Mouse (Mus musculus) MEL (cell line): ENCODE measurements at regions not wholly inside any gene's neighbourhood (a gene's known extent, or its start where the extent isn't known, plus 50 kb on each side); places are given as distances from the start of the nearest gene placed in this dataset.

Experiments used
- DNase-seq: peaks from one replicate; pipeline ENCODE4 v3.0.0; 2011; ENCODE audit warnings: low read depth, low spot score
- H3K27ac ChIP-seq: 2 replicates; pipeline ENCODE4 v1.5.1; 2012; ENCODE audit warnings: low read depth, mild to moderate bottlenecking, control low read depth, low read length, moderate library complexity; ENCODE audit not compliant: control insufficient read depth
- H3K27me3 ChIP-seq, 2 experiments: fragments of 150-350 bp in 1 of 2; sonication (generic) in 1 of 2; 2 replicates each; pipeline ENCODE4 v1.6.1; 2012; ENCODE audit warnings: low read length in 2 of 2, mild to moderate bottlenecking in 2 of 2, improper control_type of control experiment in 1 of 2, moderate library complexity in 1 of 2; ENCODE audit not compliant: insufficient read depth in 2 of 2, control insufficient read depth in 1 of 2
- H3K36me3 ChIP-seq, 2 experiments: 2 replicates each; pipeline ENCODE4 v1.6.1; 2012 to 2014; ENCODE audit warnings: low read length in 2 of 2, improper control_type of control experiment in 1 of 2, inconsistent platforms in 1 of 2, mild to moderate bottlenecking in 1 of 2; ENCODE audit not compliant: insufficient read depth in 2 of 2, control insufficient read depth in 1 of 2
- H3K4me1 ChIP-seq, 2 experiments: fragments of 150-350 bp in 1 of 2; sonication (generic) in 1 of 2; 2 replicates each; pipeline ENCODE4 v1.6.1; 2012; ENCODE audit warnings: low read length in 2 of 2, improper control_type of control experiment in 1 of 2, mild to moderate bottlenecking in 1 of 2; ENCODE audit not compliant: insufficient read depth in 2 of 2, control insufficient read depth in 1 of 2
- H3K4me3 ChIP-seq, 2 experiments: fragments of 150-350 bp in 1 of 2; sonication (generic) in 1 of 2; 2 replicates each; pipeline ENCODE4 v1.5.1; 2012; ENCODE audit warnings: low read depth in 2 of 2, low read length in 2 of 2, mild to moderate bottlenecking in 2 of 2, moderate library complexity in 2 of 2, control low read depth in 1 of 2, improper control_type of control experiment in 1 of 2; ENCODE audit not compliant: control insufficient read depth in 1 of 2, insufficient read depth in 1 of 2
- H3K79me2 ChIP-seq: 2 replicates; pipeline ENCODE4 v1.6.1; 2012; ENCODE audit warnings: mild to moderate bottlenecking, low read length, moderate library complexity; ENCODE audit not compliant: control insufficient read depth, poor library complexity, insufficient read depth
- H3K9ac ChIP-seq: 2 replicates; pipeline ENCODE4 v1.6.1; 2012; ENCODE audit warnings: low read depth, mild to moderate bottlenecking, control low read depth, low read length, moderate library complexity; ENCODE audit not compliant: control insufficient read depth, poor library complexity, severe bottlenecking
- H3K9me3 ChIP-seq: fragments of 150-350 bp; sonication (generic); replicated peaks from 2 replicates; pipeline ENCODE4 v1.6.1; 2012; ENCODE audit warnings: mild to moderate bottlenecking, low read length, improper control_type of control experiment, moderate library complexity; ENCODE audit not compliant: insufficient read depth
- BHLHE40 ChIP-seq: IDR thresholded peaks from 2 replicates; pipeline ENCODE4 v1.6.1; 2012; ENCODE audit warnings: low read depth, mild to moderate bottlenecking, inconsistent platforms, low read length, improper control_type of control experiment, borderline replicate concordance
- CTCF ChIP-seq, 3 experiments: IDR thresholded peaks in 2 of 3; conservative IDR thresholded peaks in 1 of 3; 2 replicates each; pipeline ENCODE4 v1.5.1; 2011 to 2012; ENCODE audit warnings: low read length in 3 of 3, low read depth in 2 of 3, mild to moderate bottlenecking in 2 of 3, improper control_type of control experiment in 1 of 3, inconsistent platforms in 1 of 3, mixed read lengths in 1 of 3, moderate library complexity in 1 of 3; ENCODE audit not compliant: control insufficient read depth in 1 of 3, insufficient read depth in 1 of 3, poor library complexity in 1 of 3, severe bottlenecking in 1 of 3
- E2F4 ChIP-seq: IDR thresholded peaks from 2 replicates; pipeline ENCODE4 v1.6.1; 2011; ENCODE audit warnings: low read depth, low read length, improper control_type of control experiment, borderline replicate concordance
- ELF1 ChIP-seq: IDR thresholded peaks from 2 replicates; pipeline ENCODE4 v1.6.1; 2014; ENCODE audit warnings: low read depth, mild to moderate bottlenecking, inconsistent platforms, low read length, improper control_type of control experiment, moderate library complexity
- EP300 ChIP-seq, 2 experiments: IDR thresholded peaks; 2 replicates each; pipeline ENCODE4 v1.6.1; 2011; ENCODE audit warnings: improper control_type of control experiment in 2 of 2, low read length in 2 of 2, low read depth in 1 of 2, mild to moderate bottlenecking in 1 of 2
- GABPA ChIP-seq: IDR thresholded peaks from 2 replicates; pipeline ENCODE4 v1.6.1; 2012; ENCODE audit warnings: low read depth, mild to moderate bottlenecking, inconsistent platforms, low read length, improper control_type of control experiment, moderate library complexity
- GATA1 ChIP-seq: IDR thresholded peaks from 2 replicates; pipeline ENCODE4 v1.6.1; 2011; ENCODE audit warnings: low read depth, low read length, improper control_type of control experiment
- JUND ChIP-seq: IDR thresholded peaks from 2 replicates; pipeline ENCODE4 v1.6.1; 2011; ENCODE audit warnings: low read depth, mild to moderate bottlenecking, improper control_type of control experiment, low read length
- MAFK ChIP-seq: IDR thresholded peaks from 2 replicates; pipeline ENCODE4 v1.6.1; 2011; ENCODE audit warnings: low read depth, mild to moderate bottlenecking, low read length, improper control_type of control experiment, borderline replicate concordance
- MAX ChIP-seq: IDR thresholded peaks from 2 replicates; pipeline ENCODE4 v1.6.1; 2011; ENCODE audit warnings: low read length, improper control_type of control experiment
- MEF2A ChIP-seq: IDR thresholded peaks from 2 replicates; pipeline ENCODE4 v1.6.1; 2014; ENCODE audit warnings: low read depth, mild to moderate bottlenecking, inconsistent platforms, low read length, improper control_type of control experiment; ENCODE audit not compliant: poor library complexity, insufficient replicate concordance, severe bottlenecking; ENCODE audit errors: extremely low read depth
- MXI1 ChIP-seq: IDR thresholded peaks from 2 replicates; pipeline ENCODE4 v1.6.1; 2011; ENCODE audit warnings: mild to moderate bottlenecking, low read depth, low read length, improper control_type of control experiment
- MYB ChIP-seq: IDR thresholded peaks from 2 replicates; pipeline ENCODE4 v1.6.1; 2011; ENCODE audit warnings: mild to moderate bottlenecking, low read depth, low read length, improper control_type of control experiment
- MYC ChIP-seq: IDR thresholded peaks from 2 replicates; pipeline ENCODE4 v1.6.1; 2011; ENCODE audit warnings: low read depth, mild to moderate bottlenecking, low read length, improper control_type of control experiment, moderate library complexity
- NELFE ChIP-seq: IDR thresholded peaks from 2 replicates; pipeline ENCODE4 v1.6.1; 2011; ENCODE audit warnings: low read depth, low read length, improper control_type of control experiment
- NRF1 ChIP-seq: IDR thresholded peaks from 2 replicates; pipeline ENCODE4 v1.6.1; 2014; ENCODE audit warnings: low read depth, mild to moderate bottlenecking, inconsistent platforms, low read length, improper control_type of control experiment, moderate library complexity; ENCODE audit not compliant: poor library complexity, insufficient read depth, severe bottlenecking
- POLR2A ChIP-seq, 2 experiments: IDR thresholded peaks; 2 replicates each; pipeline ENCODE4 v1.6.1; 2011 to 2012; ENCODE audit warnings: low read length in 2 of 2, mild to moderate bottlenecking in 2 of 2, control low read depth in 1 of 2, improper control_type of control experiment in 1 of 2, low read depth in 1 of 2, moderate library complexity in 1 of 2; ENCODE audit not compliant: control insufficient read depth in 1 of 2, insufficient read depth in 1 of 2, poor library complexity in 1 of 2
- RAD21 ChIP-seq: IDR thresholded peaks from 2 replicates; pipeline ENCODE4 v1.6.1; 2011; ENCODE audit warnings: mild to moderate bottlenecking, low read depth, low read length, improper control_type of control experiment
- TAL1 ChIP-seq: IDR thresholded peaks from 2 replicates; pipeline ENCODE4 v1.6.1; 2012; ENCODE audit warnings: mild to moderate bottlenecking, inconsistent platforms, low read length, moderate library complexity, mixed read lengths
- TBP ChIP-seq: IDR thresholded peaks from 2 replicates; pipeline ENCODE4 v1.8.0; 2011; ENCODE audit warnings: low read depth, low read length, improper control_type of control experiment
- TCF12 ChIP-seq: IDR thresholded peaks from 2 replicates; pipeline ENCODE4 v1.6.1; 2014; ENCODE audit warnings: low read depth, mild to moderate bottlenecking, inconsistent platforms, low read length, improper control_type of control experiment, moderate library complexity
- UBTF ChIP-seq: IDR thresholded peaks from 2 replicates; pipeline ENCODE4 v1.6.1; 2012; ENCODE audit warnings: low read depth, mild to moderate bottlenecking, inconsistent platforms, low read length, improper control_type of control experiment, moderate library complexity, borderline replicate concordance; ENCODE audit not compliant: insufficient read depth
- USF1 ChIP-seq: IDR thresholded peaks from 2 replicates; pipeline ENCODE4 v1.6.1; 2014; ENCODE audit warnings: low read depth, mild to moderate bottlenecking, inconsistent platforms, low read length, improper control_type of control experiment, moderate library complexity
- USF2 ChIP-seq, 2 experiments: IDR thresholded peaks; 2 replicates each; pipeline ENCODE4 v1.6.1; 2011 to 2012; ENCODE audit warnings: improper control_type of control experiment in 2 of 2, low read length in 2 of 2, borderline replicate concordance in 1 of 2, inconsistent platforms in 1 of 2, low read depth in 1 of 2, mild to moderate bottlenecking in 1 of 2; ENCODE audit not compliant: insufficient read depth in 1 of 2
- ZC3H11A ChIP-seq: IDR thresholded peaks from 2 replicates; pipeline ENCODE4 v1.6.1; 2012; ENCODE audit warnings: low read depth, mild to moderate bottlenecking, inconsistent platforms, low read length, improper control_type of control experiment
- ZKSCAN1 ChIP-seq: IDR thresholded peaks from 2 replicates; pipeline ENCODE4 v1.6.1; 2012; ENCODE audit warnings: low read depth, mild to moderate bottlenecking, inconsistent platforms, low read length, improper control_type of control experiment, moderate library complexity
- ZMIZ1 ChIP-seq: IDR thresholded peaks from 2 replicates; pipeline ENCODE4 v1.6.1; 2012; ENCODE audit warnings: low read depth, mild to moderate bottlenecking, inconsistent platforms, low read length, improper control_type of control experiment, moderate library complexity
- ZNF384 ChIP-seq: IDR thresholded peaks from 2 replicates; pipeline ENCODE4 v1.6.1; 2012; ENCODE audit warnings: low read depth, mild to moderate bottlenecking, inconsistent platforms, low read length, improper control_type of control experiment

GRCm38 (mm10) chr7:77861841-77862240 is 876.0 kb downstream of the Ntrk3 start:
- no peak for DNase-seq
- TF ChIP-seq MAX (no peak), MYC (no peak), NELFE (no peak), ZC3H11A (no peak), MYB (no peak), USF1 (no peak), MAFK (no peak), UBTF (no peak), USF2 (IDR thresholded peaks at IDR 0.05; ENCODE audit: borderline replicate concordance in 1 of 2, insufficient read depth in 1 of 2, low read depth in 1 of 2, low read length in 2 of 2) (no peak), ZNF384 (no peak), ZKSCAN1 (no peak), NRF1 (no peak), GABPA (no peak), TBP (no peak), ZMIZ1 (no peak), MEF2A (no peak), E2F4 (no peak), BHLHE40 (no peak), JUND (no peak), MXI1 (no peak)

DNA sequence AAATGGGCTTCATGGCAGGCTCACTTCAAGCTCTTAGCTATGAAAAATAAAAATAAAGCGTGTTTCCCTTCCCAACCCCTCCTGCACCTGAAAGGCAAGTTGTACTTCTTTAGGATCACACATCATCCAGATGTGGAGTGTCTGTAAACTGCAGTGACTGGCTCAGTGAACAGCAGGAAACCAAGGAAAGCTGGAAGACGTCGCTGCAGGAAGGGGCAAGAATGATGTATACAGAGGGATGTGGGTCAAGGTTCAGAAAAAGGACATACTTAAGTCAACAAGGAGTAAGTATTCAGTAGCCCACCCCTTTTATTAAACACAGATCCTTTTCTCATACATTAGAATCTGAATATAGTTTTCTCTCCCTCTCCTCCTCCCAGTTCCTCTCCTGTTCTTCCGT is 879.4 kb downstream of the Ntrk3 start:
- TF ChIP-seq E2F4 (no peak), GATA1 (no peak), EP300 (IDR thresholded peaks at IDR 0.05; ENCODE audit: low read depth in 1 of 2, low read length in 2 of 2) (no peak), USF2 (IDR thresholded peaks at IDR 0.05; ENCODE audit: borderline replicate concordance in 1 of 2, insufficient read depth in 1 of 2, low read depth in 1 of 2, low read length in 2 of 2) (no peak), ELF1 (no peak), MAX (no peak), USF1 (no peak), CTCF (IDR thresholded peaks at IDR 0.05 in 2 of 3, conservative IDR thresholded peaks at IDR 0.05 in 1 of 3; ENCODE audit: control insufficient read depth in 1 of 3, insufficient read depth in 1 of 3, low read depth in 2 of 3, low read length in 3 of 3, poor library complexity in 1 of 3, severe bottlenecking in 1 of 3) (no peak), ZC3H11A (no peak), ZNF384 (no peak), MAFK (no peak), TBP (no peak), MYC (no peak), TCF12 (no peak), POLR2A (IDR thresholded peaks at IDR 0.05; ENCODE audit: control insufficient read depth in 1 of 2, insufficient read depth in 1 of 2, low read depth in 1 of 2, low read length in 2 of 2, poor library complexity in 1 of 2) (no peak), TAL1 (no peak), RAD21 (no peak)
- TF ChIP-seq, all 39 proteins: peak for 0

More at GRCm38 (mm10) chr7:77861841-77862240, 876.0 kb downstream of the Ntrk3 start:
- H3K9me3 ChIP-seq = no peaks in the 10 kb centered on the region
- H3K4me1 ChIP-seq = no peaks in the 10 kb centered on the region
- no peaks in the 10 kb centered on the region for H3K27me3 ChIP-seq
- no peaks in the 10 kb centered on the region for H3K36me3 ChIP-seq
- H3K9ac ChIP-seq = no peak overlapping the region
- H3K27ac ChIP-seq = no peak overlapping the region
- no peak overlapping the region for H3K4me3 ChIP-seq
- no peaks in the 10 kb centered on the region for H3K79me2 ChIP-seq

More for the DNA sequence above, 879.4 kb downstream of the Ntrk3 start:
- H3K9me3 ChIP-seq = no peaks in the 10 kb centered on the region
- no peaks in the 10 kb centered on the region for H3K36me3 ChIP-seq
- H3K4me1 ChIP-seq = no peaks in the 10 kb centered on the region
- DNase-seq = no peak
- no peak overlapping the region for H3K4me3 ChIP-seq
- H3K9ac ChIP-seq = no peak overlapping the region
- H3K27ac ChIP-seq = no peak overlapping the region
- H3K27me3 ChIP-seq = no peaks in the 10 kb centered on the region; a peak in 1 of 4 replicates
- H3K79me2 ChIP-seq = no peaks in the 10 kb centered on the region
